Comparison of ENCODE assay signal across 8 mouse cellular contexts in the genomic region with DNA sequence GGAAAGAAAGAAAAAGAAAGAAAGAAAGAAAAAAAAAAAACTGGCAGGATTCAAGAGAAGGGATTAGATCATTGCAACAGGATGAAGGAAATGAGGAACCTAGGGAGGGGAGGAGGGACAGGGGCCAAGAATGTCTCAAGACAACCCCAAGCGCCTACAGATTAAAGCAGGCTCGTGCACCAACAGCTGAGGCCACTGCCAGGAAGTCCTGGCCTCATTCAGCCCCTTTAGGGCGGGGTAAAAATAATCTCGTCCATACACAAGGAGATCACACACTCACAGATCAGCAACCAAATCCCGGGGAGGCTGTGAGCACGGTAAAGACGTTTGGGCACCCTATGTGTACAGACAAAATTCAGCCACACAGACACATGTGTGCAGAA.
DNase-seq lines count a peak whose midpoint lies in the region; ATAC-seq and TF ChIP-seq lines count a peak whose summit lies in the region.

No protein-coding gene starts in this region.

- no peak for TF ChIP-seq CTCF in bone marrow macrophage, adult 2 months (IDR thresholded peaks at IDR 0.05; ENCODE audit: low read depth, low read length)
- TF ChIP-seq CTCF in small intestine, adult 2 months (IDR thresholded peaks at IDR 0.05; ENCODE audit: extremely low read depth, insufficient read length, insufficient replicate concordance, low read depth, low read length) = peak; percentile 15; the same call in 1 of the 2 replicates

- peak; percentile 50 for DNase-seq in left cerebral cortex, postnatal 4 days
- no peak for DNase-seq in left cerebral cortex, adult 9 months (ENCODE audit: low spot score in 2 of 2)
- peak; percentile 78 to 86 for DNase-seq in gastrocnemius, adult 8-10 months (ENCODE audit: low spot score in 2 of 2)
- no peak for DNase-seq in intestine, embryonic 14.5 days (ENCODE audit: low spot score)
- DNase-seq in layer of hippocampus, adult 9-10 months (ENCODE audit: low spot score) = no peak

- peak overlapping the region; percentile 98 for H3K27ac ChIP-seq in bone marrow macrophage, adult 2 months (ENCODE audit: insufficient read depth, low read depth, low read length)
- peak overlapping the region; percentile 92 for H3K27ac ChIP-seq in intestine, embryonic 14.5 days (ENCODE audit: low read depth)
- H3K27ac ChIP-seq in lung, embryonic 16.5 days (ENCODE audit: low read length) = peak overlapping the region; percentile 100
- peak overlapping the region; percentile 86 for H3K27ac ChIP-seq in small intestine, adult 2 months (ENCODE audit: insufficient read depth, low read depth, low read length)

- 0 out of 2 replicates have a peak overlapping the region, but pooled peaks have one; percentile 29 for H3K9ac ChIP-seq in intestine, embryonic 14.5 days (ENCODE audit: low read length)
- peak overlapping the region; percentile 62 for H3K9ac ChIP-seq in lung, embryonic 16.5 days (ENCODE audit: low read length)

- TF ChIP-seq POLR2A in bone marrow macrophage, adult 2 months (IDR thresholded peaks at IDR 0.05; ENCODE audit: borderline replicate concordance, low read depth, low read length) = no peak
- no peak for TF ChIP-seq POLR2A in small intestine, adult 2 months (IDR thresholded peaks at IDR 0.05; ENCODE audit: low read depth, low read length)

- no peaks in the 10 kb centered on the region for H3K27me3 ChIP-seq in intestine, embryonic 14.5 days (replicated peaks; ENCODE audit: control insufficient read depth, insufficient read depth, low read length)
- H3K27me3 ChIP-seq in lung, embryonic 16.5 days (ENCODE audit: control insufficient read depth, insufficient read depth, low read depth, low read length) = no peaks in the 10 kb centered on the region
- no peaks in the 10 kb centered on the region for H3K27me3 ChIP-seq in small intestine, adult 2 months (ENCODE audit: control insufficient read depth, insufficient read depth, low read length)

- H3K4me2 ChIP-seq in intestine, embryonic 14.5 days (ENCODE audit: low read length) = peak overlapping the region; percentile 41
- H3K4me2 ChIP-seq in lung, embryonic 16.5 days (ENCODE audit: low read depth, low read length) = peak overlapping the region; percentile 54

- no peaks in the 10 kb centered on the region for H3K36me3 ChIP-seq in intestine, embryonic 14.5 days (ENCODE audit: control insufficient read depth, insufficient read depth, low read length)
- no peaks in the 10 kb centered on the region for H3K36me3 ChIP-seq in lung, embryonic 16.5 days (ENCODE audit: control insufficient read depth, insufficient read depth, low read length)
- H3K36me3 ChIP-seq in small intestine, adult 2 months (ENCODE audit: control insufficient read depth, insufficient read depth, low read length) = no peaks in the 10 kb centered on the region

- H3K4me3 ChIP-seq in bone marrow macrophage, adult 2 months (ENCODE audit: insufficient read depth, low read length) = peak overlapping the region; percentile 60
- 0 out of 2 replicates have a peak overlapping the region, but pooled peaks have one; percentile 8 for H3K4me3 ChIP-seq in intestine, embryonic 14.5 days (ENCODE audit: low read depth, low read length)
- peak overlapping the region; percentile 23 for H3K4me3 ChIP-seq in lung, embryonic 16.5 days (ENCODE audit: low read length)
- peak overlapping the region; percentile 42 for H3K4me3 ChIP-seq in small intestine, adult 2 months (ENCODE audit: low read depth, low read length)

- WGBS in intestine, embryonic 14.5 days = 5% methylated on average over 7 of the region's 7 CpGs
- under 1% methylated on average over 7 of the region's 7 CpGs for WGBS in lung, embryonic 16.5 days
- 2% methylated on average over 7 of the region's 7 CpGs for WGBS in small intestine, adult 2 months

- intact Hi-C loops in left cerebral cortex, postnatal 4 days (cut with DNase I) = loop anchor here (5.0 kb wide), 1 partner anchor 82 kb away; a partner anchor contains a TSS

- peaks cover 48% of the 10 kb centered on the region for H3K4me1 ChIP-seq in bone marrow macrophage, adult 2 months (ENCODE audit: control insufficient read depth, insufficient read depth, low read length)
- H3K4me1 ChIP-seq in intestine, embryonic 14.5 days (replicated peaks; ENCODE audit: control insufficient read depth, insufficient read depth, low read length) = peaks cover 59% of the 10 kb centered on the region
- H3K4me1 ChIP-seq in lung, embryonic 16.5 days (replicated peaks; ENCODE audit: control insufficient read depth, insufficient read depth, low read length) = peaks cover 61% of the 10 kb centered on the region
- peaks cover 25% of the 10 kb centered on the region for H3K4me1 ChIP-seq in small intestine, adult 2 months (ENCODE audit: control insufficient read depth, insufficient read depth, insufficient read length, low read length)

- H3K9me3 ChIP-seq in intestine, embryonic 14.5 days (ENCODE audit: control insufficient read depth, low read length) = no peaks in the 10 kb centered on the region
- H3K9me3 ChIP-seq in lung, embryonic 16.5 days (ENCODE audit: control insufficient read depth, low read length) = no peaks in the 10 kb centered on the region

- peak; percentile 37 for ATAC-seq in intestine, embryonic 14.5 days (replicated peaks; ENCODE audit: low FRiP score, low TSS enrichment, low read depth)
- peak; percentile 83 for ATAC-seq in lung, embryonic 16.5 days (ENCODE audit: low read depth)

Comparison
In these comparisons a context has a peak if more than half of its experiments do, and no peak if none do; other contexts are left out.
1. DNase-seq: peak in left cerebral cortex, postnatal 4 days (single experiment) and gastrocnemius, adult 8-10 months (2 of 2); none in left cerebral cortex, adult 9 months (0 of 2), intestine, embryonic 14.5 days (single experiment) and layer of hippocampus, adult 9-10 months (single experiment).
2. H3K4me3 ChIP-seq: peak in every context shown above with its lines; median percentile 60 in bone marrow macrophage, adult 2 months; 42 in small intestine, adult 2 months; 23 in lung, embryonic 16.5 days; 8 in intestine, embryonic 14.5 days.
3. Peak in every context shown above with its lines, with median percentiles within 50 percentile points of each other: H3K27ac ChIP-seq.